Mouse (Mus musculus) cortical plate, adult 2 months (tissue): Measurements from ENCODE around the gene Vwf. TPM values are rescaled to one million over a fixed set of nuclear protein-coding genes. Genes with fewer than 3 reads are reported as not detected.

Experiments used
- H3K27ac ChIP-seq: fragments of 200-500 bp; 2 replicates; pipeline ENCODE4 v1.5.1; 2012; ENCODE audit warnings: low read length, control low read depth, inconsistent platforms; ENCODE audit not compliant: insufficient read depth
- H3K4me1 ChIP-seq: fragments of 200-500 bp; 2 replicates; pipeline ENCODE4 v1.6.1; 2011; ENCODE audit warnings: low read length; ENCODE audit not compliant: control insufficient read depth, insufficient read depth
- H3K4me3 ChIP-seq: fragments of 200-500 bp; 2 replicates; pipeline ENCODE4 v1.5.1; 2011; ENCODE audit warnings: mild to moderate bottlenecking, low read length, control low read depth; ENCODE audit not compliant: insufficient read depth
- CTCF ChIP-seq: fragments of 200-500 bp; IDR thresholded peaks from 2 replicates; pipeline ENCODE4 v1.5.1; 2011; ENCODE audit warnings: mild to moderate bottlenecking, control low read depth, low read length; ENCODE audit not compliant: insufficient read depth; ENCODE audit errors: extremely low read depth
- POLR2A ChIP-seq: fragments of 200-500 bp; IDR thresholded peaks from 2 replicates; pipeline ENCODE4 v1.6.1; 2011; ENCODE audit warnings: mild to moderate bottlenecking, low read length, control low read depth; ENCODE audit not compliant: insufficient read depth; ENCODE audit errors: extremely low read depth
- polyA plus RNA-seq: library from polyadenylated mRNA; depleted of rRNA; stranded (reverse); fragments of >200 nt; gene quantifications from 2 replicates; pipeline ENCODE4 v1.2.3, GENCODE M21; 2012

The Vwf gene
- polyA plus RNA-seq, 1 experiment: 22.9 TPM

DNA sequence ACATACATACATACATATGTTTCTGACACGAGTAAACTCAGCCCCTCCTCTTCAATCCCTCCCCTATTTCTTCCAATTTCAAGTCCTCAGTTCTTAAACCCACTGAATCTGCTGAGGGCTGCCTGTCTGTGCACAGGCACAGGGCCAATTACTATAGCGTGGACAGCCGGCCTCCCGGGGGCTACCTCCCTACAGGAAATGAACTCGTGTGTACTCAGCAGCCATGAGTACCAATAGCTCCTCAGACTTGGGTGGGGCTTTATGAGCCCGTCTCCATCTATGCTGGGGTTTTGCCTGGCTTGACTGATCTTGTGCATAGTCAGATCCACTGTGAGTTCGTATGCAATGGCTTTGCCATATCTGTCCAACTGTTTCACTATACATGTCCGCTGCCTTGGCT is 7.2 kb upstream of the Vwf start:
- H3K27ac ChIP-seq: no peak overlapping the region
- TF ChIP-seq CTCF: no peak
- TF ChIP-seq POLR2A: no peak
- H3K4me3 ChIP-seq: no peak overlapping the region
- no peaks in the 10 kb centered on the region for H3K4me1 ChIP-seq

DNA sequence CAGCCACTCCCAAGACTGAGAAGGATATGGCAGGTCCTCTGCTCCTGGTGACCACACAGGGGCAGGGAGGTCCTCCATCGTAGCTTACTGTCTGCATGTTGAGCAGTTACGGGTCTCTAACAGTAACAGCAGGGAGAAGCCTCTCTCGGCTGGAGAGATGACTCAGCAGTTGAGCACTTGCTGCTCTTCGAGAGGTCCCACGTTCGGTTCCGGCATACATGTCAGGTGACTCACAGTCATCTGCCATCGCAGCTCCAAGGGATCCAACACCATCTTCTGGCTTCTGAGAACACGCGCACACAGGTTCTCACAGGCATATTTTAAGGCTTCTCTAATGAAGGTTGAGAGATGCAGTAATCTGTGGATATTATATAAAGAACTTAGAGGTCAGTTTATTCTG is 6.4 kb upstream of the Vwf start:
- no peak overlapping the region for H3K27ac ChIP-seq
- TF ChIP-seq CTCF (no peak), POLR2A (no peak)
- no peak overlapping the region for H3K4me3 ChIP-seq
- no peaks in the 10 kb centered on the region for H3K4me1 ChIP-seq

DNA sequence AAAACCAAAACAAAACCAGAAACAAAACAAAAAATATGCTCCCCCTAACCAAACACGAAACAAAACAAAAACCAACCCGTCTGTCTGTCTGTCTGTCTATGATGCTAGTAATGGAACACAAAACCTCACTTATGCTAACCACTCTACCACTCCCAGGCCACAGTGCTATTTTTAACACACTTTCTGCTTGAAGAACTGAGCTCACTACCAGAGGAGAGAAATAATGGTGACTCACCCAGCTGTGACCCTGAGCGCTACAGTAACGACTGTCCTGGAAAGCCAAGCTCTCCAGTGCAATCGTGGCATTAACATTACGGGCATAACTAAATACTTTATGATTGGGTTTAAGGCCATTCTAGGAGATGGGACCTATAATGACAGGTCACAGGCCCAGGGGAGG is 5.7 kb upstream of the Vwf start:
- H3K4me1 ChIP-seq: no peaks in the 10 kb centered on the region
- H3K4me3 ChIP-seq: no peak overlapping the region
- TF ChIP-seq CTCF: no peak
- TF ChIP-seq POLR2A: no peak
- no peak overlapping the region for H3K27ac ChIP-seq

DNA sequence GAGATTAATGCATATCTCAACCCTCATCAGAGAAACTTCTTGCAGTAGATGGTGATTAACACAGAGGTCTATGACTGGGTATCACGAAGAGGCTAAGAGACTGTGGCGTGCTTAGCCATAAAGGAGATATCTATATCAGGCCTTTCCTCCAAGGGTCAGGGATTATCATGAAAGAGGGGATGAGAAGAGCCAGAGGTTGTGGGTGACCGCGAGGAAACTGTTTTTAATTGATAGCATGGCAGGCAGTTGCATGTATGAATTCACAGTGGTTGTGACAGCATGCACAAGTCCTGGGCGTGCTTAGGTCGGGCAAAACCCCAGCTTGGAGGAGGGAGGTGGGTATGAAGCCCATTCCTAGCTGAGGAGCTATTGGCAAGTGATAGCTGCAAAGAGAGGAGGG is 5.3 kb upstream of the Vwf start:
- no peak overlapping the region for H3K4me3 ChIP-seq
- no peak overlapping the region for H3K27ac ChIP-seq
- TF ChIP-seq POLR2A (no peak), CTCF (no peak)
- H3K4me1 ChIP-seq: no peaks in the 10 kb centered on the region

DNA sequence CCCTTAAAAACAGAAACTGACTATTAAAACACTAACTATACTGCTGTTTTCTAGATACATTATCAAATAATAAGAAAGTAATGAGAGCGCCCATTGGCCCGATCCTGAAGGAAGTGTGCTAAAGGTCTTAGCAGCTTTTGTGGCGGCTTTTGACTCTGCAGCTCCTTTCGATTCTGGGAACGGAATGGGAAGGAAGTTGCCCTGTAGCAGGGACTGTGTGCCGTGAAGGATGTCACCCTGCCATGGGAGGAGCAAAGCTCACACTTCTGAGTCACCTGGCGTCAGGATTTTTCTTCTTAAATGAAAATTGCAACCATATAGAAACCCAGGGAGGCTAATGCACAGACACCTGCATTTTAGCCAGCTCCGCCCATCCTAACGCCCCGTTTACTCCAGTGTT is 1.8 kb downstream of the Vwf start:
- no peak overlapping the region for H3K27ac ChIP-seq
- TF ChIP-seq CTCF: no peak
- no peak for TF ChIP-seq POLR2A
- H3K4me3 ChIP-seq: no peak overlapping the region
- no peaks in the 10 kb centered on the region for H3K4me1 ChIP-seq

DNA sequence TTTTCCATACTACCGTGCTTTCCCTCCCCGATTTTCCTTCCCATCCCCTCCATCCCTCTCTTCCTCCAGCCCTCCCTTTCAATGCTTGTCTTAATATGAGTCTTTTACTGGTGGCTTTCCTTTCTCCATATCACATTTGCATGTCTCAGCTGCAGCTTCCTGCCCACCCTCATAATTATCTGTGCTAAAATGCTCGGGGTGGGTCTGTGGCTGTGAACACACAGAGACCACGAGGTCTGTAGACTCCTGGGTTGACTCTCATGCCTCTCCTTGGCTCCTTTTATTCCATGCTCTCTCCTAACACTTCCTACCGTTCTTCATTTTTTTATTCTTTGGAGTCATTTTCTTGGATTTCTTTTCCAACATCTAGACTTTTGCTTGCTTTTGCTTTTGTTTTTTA is 3.6 kb downstream of the Vwf start:
- Histone ChIP-seq H3K4me1 (no peaks in the 10 kb centered on the region), H3K27ac (no peak overlapping the region), H3K4me3 (no peak overlapping the region)
- TF ChIP-seq POLR2A (no peak), CTCF (no peak)

DNA sequence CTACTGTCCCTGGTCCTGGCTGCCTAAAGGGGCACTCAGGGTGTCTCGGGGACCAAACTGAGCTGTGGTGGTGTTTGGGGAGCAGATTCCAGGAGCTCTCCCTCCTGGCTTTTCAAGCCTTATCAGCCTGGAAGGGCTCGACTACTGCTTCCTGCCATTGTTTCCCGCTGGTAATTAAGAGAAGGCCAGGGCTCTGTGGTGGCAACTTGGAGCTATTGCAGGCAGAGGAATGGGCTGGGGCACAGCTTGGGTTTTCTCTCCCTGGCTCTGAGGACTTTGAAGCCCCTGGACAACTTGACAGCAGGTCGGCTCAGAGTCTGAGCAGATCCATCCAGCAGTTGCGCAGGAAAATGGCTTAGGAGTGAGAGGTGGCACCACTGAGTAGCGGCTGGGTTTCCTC is 6.2 kb downstream of the Vwf start:
- no peak for TF ChIP-seq POLR2A
- no peak for TF ChIP-seq CTCF
- Histone ChIP-seq H3K4me1 (no peaks in the 10 kb centered on the region), H3K27ac (no peak overlapping the region), H3K4me3 (no peak overlapping the region)

DNA sequence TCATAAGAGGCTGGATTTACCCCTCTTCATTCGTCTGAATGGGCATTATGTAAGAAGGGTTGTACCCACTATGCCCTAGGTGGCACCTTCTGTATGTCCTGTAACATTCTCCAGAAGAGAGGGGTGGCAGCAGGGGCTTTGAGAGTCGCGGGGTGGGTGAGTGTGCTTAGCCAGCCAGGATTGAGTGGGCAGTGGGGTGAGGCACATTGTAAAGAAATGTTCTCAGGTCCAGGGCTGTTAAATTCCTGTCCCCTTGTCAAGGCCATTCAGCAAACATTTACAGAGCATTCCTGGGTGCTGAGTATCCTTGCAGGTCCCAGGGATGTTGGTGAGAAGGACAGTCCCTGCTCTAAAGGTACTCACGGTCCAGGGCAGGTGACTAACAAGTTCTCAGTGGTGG is 7.0 kb downstream of the Vwf start:
- TF ChIP-seq POLR2A: no peak
- no peak for TF ChIP-seq CTCF
- H3K4me1 ChIP-seq: no peaks in the 10 kb centered on the region
- H3K4me3 ChIP-seq: no peak overlapping the region
- no peak overlapping the region for H3K27ac ChIP-seq

DNA sequence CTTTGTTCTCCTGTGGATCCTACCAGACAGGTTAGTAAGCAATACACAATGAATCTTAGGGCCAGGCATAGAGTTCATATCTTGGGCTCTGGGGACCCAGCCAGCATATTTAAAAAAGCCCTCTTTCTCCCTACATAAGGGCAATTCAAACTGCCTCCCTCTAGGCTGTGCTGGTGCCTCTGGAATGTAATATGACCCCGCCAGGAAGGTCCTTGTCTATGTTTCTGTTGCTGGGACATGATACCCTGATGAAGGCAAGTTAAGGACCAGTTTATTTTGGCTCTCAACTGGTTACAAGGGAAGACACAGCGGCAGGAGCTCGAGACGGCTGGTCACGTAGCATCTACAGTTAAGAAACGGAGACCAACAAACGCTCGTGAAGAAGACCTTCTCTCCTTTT is 12.3 kb downstream of the Vwf start:
- no peak overlapping the region for H3K4me3 ChIP-seq
- H3K27ac ChIP-seq: no peak overlapping the region
- TF ChIP-seq POLR2A (no peak), CTCF (no peak)
- peaks cover 1% of the 10 kb centered on the region; the same call in 1 of the 2 replicates for H3K4me1 ChIP-seq

DNA sequence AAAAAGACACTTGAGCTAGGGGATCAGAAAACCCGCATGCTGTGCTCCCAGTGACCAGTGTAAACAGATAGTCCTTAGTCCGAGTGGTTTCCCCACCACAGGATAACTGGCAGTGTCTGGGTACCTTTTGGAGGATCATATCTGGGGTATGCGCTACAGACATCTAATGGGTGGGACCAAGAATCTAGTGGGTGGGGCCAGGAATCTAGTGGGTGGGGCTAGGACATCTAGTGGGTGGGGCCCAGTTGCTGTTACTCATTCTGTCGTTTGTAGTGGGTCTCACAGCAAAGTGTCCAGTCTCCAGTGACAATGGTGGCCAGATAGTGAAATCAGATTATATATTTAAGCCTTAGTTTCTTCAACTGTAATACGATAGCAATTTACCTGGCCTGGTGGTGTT is 14.5 kb downstream of the Vwf start:
- TF ChIP-seq POLR2A (no peak), CTCF (no peak)
- H3K4me1 ChIP-seq: peaks cover 1% of the 10 kb centered on the region; the same call in 1 of the 2 replicates
- no peak overlapping the region for H3K4me3 ChIP-seq
- H3K27ac ChIP-seq: no peak overlapping the region

DNA sequence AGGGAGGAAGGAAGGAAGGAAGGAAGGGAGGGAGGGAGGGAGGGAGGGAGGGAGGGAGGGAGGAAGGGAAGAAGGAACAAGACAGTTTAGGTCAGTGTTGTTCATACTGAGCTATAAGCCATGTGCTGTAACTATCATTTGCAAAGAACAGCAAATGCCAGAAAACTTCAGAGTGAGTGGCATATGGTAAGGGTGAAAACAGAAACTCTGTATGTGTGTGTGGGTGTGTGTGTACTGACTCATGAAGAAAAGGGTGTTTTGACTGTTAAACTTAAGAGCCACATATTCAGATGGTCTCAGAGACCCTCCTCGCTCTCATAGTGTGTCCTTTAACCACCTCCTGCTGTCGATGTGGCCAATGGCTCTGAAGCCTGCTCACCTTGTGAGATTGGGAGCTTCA is 14.9 kb downstream of the Vwf start:
- H3K4me3 ChIP-seq: no peak overlapping the region
- TF ChIP-seq CTCF: no peak
- TF ChIP-seq POLR2A: no peak

More for the DNA sequence above, 14.9 kb downstream of the Vwf start:
- H3K27ac ChIP-seq: no peak overlapping the region
- peaks cover 1% of the 10 kb centered on the region; the same call in 1 of the 2 replicates for H3K4me1 ChIP-seq
